Mouse (Mus musculus) forebrain, embryonic 12.5 days (tissue): ENCODE measurements around the gene Rbsn. TPM values are rescaled to one million over a fixed set of nuclear protein-coding genes. Genes with fewer than 3 reads are reported as not detected.
A peak's percentile ranks its signal among the peaks of the same experiment; 100 is the strongest.

Experiments used
- ATAC-seq: fragments of 200-750 bp; cut with Nextera tagmentation; 2 replicates; pipeline ENCODE4 v1.8.0; 2017; ENCODE audit warnings: moderate TSS enrichment; ENCODE audit not compliant: low FRiP score
- H3K27ac ChIP-seq: fragments of 300-500 bp; sonication (generic); 2 replicates; pipeline ENCODE4 v1.5.1; 2016; ENCODE audit warnings: mild to moderate bottlenecking
- H3K27me3 ChIP-seq: fragments of 300-500 bp; sonication (generic); 2 replicates; pipeline ENCODE4 v1.6.1; 2016; ENCODE audit warnings: mild to moderate bottlenecking
- H3K36me3 ChIP-seq: fragments of 300-500 bp; sonication (generic); replicated peaks from 2 replicates; pipeline ENCODE4 v1.6.1; 2016; ENCODE audit warnings: mild to moderate bottlenecking
- H3K4me1 ChIP-seq: fragments of 300-500 bp; sonication (generic); 2 replicates; pipeline ENCODE4 v1.6.1; 2016
- H3K4me2 ChIP-seq: fragments of 300-500 bp; sonication (generic); 2 replicates; pipeline ENCODE4 v1.6.1; 2016; ENCODE audit warnings: mild to moderate bottlenecking, moderate library complexity
- H3K4me3 ChIP-seq: fragments of 300-500 bp; sonication (generic); replicated peaks from 2 replicates; pipeline ENCODE4 v1.5.1; 2016; ENCODE audit warnings: mild to moderate bottlenecking
- H3K9ac ChIP-seq: fragments of 300-500 bp; sonication (generic); 2 replicates; pipeline ENCODE4 v1.6.1; 2016; ENCODE audit warnings: mild to moderate bottlenecking
- H3K9me3 ChIP-seq: fragments of 300-500 bp; sonication (generic); 2 replicates; pipeline ENCODE4 v1.6.1; 2016
- whole genome bisulfite sequencing: fragments of 180-500 bp; shearing (Covaris S2); methylation state at CpG from one replicate; pipeline ENCODE4 v1.1.7; 2016; 5-methylcytosine and 5-hydroxymethylcytosine counted together
- polyA plus RNA-seq: library from polyadenylated mRNA; unstranded; fragments of >200 nt; fragmentation: Nextera tagmentation; extraction: Ambion mirVana; gene quantifications from 2 replicates; pipeline ENCODE4 v1.2.1, GENCODE M21; 2016

Gene Rbsn
- polyA plus RNA-seq, 1 experiment from 2014 or later: 40.5 TPM

DNA sequence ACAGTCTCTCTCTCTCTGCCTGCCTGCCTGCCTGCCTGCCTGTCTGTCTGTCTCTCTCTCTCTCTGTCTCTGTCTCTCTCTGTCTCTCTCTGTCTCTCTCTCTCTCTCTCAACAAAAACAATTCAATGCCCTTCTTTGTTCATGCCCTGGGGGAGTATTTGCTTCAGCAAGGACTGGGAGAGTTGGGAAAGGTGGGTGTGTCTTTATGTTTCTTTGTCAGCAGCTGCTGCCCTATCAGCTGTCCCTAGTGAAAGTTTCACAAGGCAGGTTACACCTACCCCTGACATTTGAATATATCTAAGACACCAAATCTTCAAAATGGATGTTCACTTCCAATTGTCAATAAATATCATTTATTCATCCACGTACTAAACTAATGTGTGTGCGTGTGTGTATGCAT lies 14.9 kb upstream of the Rbsn start:
- Histone ChIP-seq H3K9me3 (no peaks in the 10 kb centered on the region), H3K36me3 (no peaks in the 10 kb centered on the region), H3K27ac (no peak overlapping the region), H3K9ac (no peak overlapping the region), H3K4me1 (no peaks in the 10 kb centered on the region), H3K4me3 (no peak overlapping the region), H3K27me3 (no peaks in the 10 kb centered on the region), H3K4me2 (no peak overlapping the region)
- no peak for ATAC-seq
- WGBS: 85% methylated on average over 2 of the region's 2 CpGs

DNA sequence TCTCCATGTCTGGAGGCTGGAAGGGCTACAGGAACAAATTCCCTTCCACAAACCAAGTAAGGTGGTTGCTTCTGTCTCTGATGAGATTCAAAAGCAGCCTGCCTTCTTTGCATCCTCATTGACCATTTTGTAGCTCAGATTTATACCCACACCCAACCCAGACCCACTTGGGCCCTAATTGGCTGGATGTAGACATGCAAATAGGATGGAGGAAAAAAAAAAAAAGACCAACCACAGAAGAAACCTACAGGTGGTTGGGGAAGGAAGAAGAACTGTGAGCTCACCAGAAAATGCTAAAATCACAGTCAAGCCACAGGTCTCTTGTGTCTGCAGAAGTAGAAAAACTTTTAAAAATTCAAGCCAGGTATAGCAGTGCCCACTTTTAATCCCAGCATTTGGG lies 14.4 kb upstream of the Rbsn start:
- H3K9me3 ChIP-seq: no peaks in the 10 kb centered on the region
- H3K27ac ChIP-seq: no peak overlapping the region
- no peaks in the 10 kb centered on the region for H3K27me3 ChIP-seq
- H3K9ac ChIP-seq: no peak overlapping the region
- no peak overlapping the region for H3K4me3 ChIP-seq
- H3K36me3 ChIP-seq: no peaks in the 10 kb centered on the region
- no peak overlapping the region for H3K4me2 ChIP-seq
- no peak for ATAC-seq
- H3K4me1 ChIP-seq: no peaks in the 10 kb centered on the region

DNA sequence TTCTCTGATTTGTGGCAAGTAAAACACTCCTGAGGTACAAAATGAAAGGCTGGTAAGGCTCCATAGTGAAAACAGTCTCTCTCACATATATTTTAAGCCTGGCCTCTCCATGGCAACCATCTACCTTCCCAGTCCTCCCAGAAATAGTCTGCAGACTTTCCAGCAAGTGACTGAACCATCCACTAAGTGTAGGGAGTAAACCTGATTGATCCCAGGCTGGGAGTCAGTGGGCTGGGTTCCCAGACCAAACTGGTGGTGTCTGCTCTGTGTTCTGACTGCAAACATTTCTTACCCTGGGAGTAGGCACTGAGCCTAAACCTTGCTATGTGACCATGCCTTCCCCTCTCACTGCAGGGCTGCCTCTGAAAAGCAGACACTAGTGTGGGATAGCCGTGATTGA lies 10.3 kb upstream of the Rbsn start:
- 88% methylated on average over 1 of the region's 1 CpGs for WGBS
- no peak for ATAC-seq
- H3K36me3 ChIP-seq: no peaks in the 10 kb centered on the region
- H3K4me1 ChIP-seq: no peaks in the 10 kb centered on the region
- H3K4me2 ChIP-seq: no peak overlapping the region
- H3K9me3 ChIP-seq: no peaks in the 10 kb centered on the region
- no peak overlapping the region for H3K9ac ChIP-seq
- H3K4me3 ChIP-seq: no peak overlapping the region
- no peak overlapping the region for H3K27ac ChIP-seq
- H3K27me3 ChIP-seq: no peaks in the 10 kb centered on the region

DNA sequence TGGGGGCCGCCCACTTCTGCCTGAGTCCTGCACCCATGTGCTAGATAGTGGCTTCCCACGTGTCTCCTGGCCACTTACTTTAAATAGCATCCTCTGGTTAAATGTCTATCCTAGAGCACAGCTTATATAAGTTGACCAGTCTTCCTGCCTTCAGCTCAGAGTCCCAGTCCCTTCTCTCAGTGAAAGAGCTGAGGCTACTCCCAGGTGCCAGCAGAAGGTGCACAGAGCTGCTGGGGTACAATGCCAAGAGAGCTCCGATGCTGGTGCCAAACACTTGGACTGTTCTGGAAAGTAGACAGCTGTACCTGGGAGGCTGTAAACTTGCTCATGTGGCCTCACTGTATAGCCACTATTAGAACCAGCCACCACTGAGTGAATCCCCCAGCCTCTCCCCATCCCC lies 7.3 kb upstream of the Rbsn start:
- H3K27ac ChIP-seq: no peak overlapping the region
- ATAC-seq: no peak
- no peak overlapping the region for H3K9ac ChIP-seq
- no peaks in the 10 kb centered on the region for H3K9me3 ChIP-seq
- 0 out of 2 replicates have a peak, but pooled peaks cover 12% of the 10 kb centered on the region for H3K27me3 ChIP-seq
- no peaks in the 10 kb centered on the region for H3K36me3 ChIP-seq
- H3K4me3 ChIP-seq: no peak overlapping the region
- no peaks in the 10 kb centered on the region for H3K4me1 ChIP-seq
- H3K4me2 ChIP-seq: no peak overlapping the region
- WGBS: 91% methylated on average over 3 of the region's 3 CpGs

DNA sequence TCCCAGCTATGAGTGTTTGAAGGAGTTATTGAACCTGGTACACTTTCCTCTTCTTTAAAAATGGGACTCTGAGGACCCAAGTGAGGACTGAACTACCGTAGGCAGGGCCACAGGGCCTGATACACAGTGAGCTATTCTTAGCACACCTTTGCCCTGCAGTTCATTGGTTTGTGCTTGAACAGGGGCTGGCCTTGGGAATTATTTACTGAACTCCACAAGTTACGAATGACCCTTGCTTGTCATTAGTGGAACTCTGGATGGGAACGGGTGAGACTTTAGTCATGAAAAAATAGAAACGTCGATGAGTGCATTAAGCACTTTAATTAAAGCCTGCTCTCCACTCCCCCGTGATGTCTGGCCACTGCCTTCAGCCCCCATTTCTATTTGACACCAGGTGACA lies 6.9 kb upstream of the Rbsn start:
- Histone ChIP-seq H3K4me2 (no peak overlapping the region), H3K36me3 (no peaks in the 10 kb centered on the region), H3K27ac (no peak overlapping the region), H3K9ac (no peak overlapping the region), H3K9me3 (no peaks in the 10 kb centered on the region), H3K27me3 (peaks cover 16% of the 10 kb centered on the region; the same call in 1 of the 2 replicates), H3K4me3 (no peak overlapping the region), H3K4me1 (no peaks in the 10 kb centered on the region)
- no peak for ATAC-seq
- WGBS: 88% methylated on average over 6 of the region's 6 CpGs

DNA sequence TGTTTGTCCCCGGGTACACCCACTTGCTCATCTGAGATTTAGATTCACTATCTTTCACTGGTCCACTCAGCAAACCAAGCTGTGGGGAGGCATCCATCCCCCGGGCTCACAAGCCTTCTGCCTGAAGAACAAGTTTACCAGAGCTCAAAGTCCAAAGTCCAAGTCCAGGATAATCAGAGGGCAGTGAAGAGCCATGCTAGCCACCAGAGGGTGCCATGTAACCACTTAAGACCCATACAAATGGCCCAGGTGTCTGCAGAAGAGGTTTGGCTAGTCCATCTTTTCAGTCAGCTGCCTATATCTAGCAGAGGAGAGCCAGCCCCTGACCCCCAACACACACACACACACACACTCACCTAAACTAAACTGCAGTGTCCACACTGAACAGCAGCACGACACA lies 4.7 kb upstream of the Rbsn start:
- no peak overlapping the region for H3K4me2 ChIP-seq
- H3K36me3 ChIP-seq: no peaks in the 10 kb centered on the region
- no peaks in the 10 kb centered on the region for H3K4me1 ChIP-seq
- ATAC-seq: no peak
- H3K9ac ChIP-seq: no peak overlapping the region
- no peaks in the 10 kb centered on the region for H3K9me3 ChIP-seq
- H3K27me3 ChIP-seq: peaks cover 20% of the 10 kb centered on the region; the same call in 1 of the 2 replicates
- WGBS: 47% methylated on average over 3 of the region's 3 CpGs
- no peak overlapping the region for H3K27ac ChIP-seq
- H3K4me3 ChIP-seq: no peak overlapping the region

DNA sequence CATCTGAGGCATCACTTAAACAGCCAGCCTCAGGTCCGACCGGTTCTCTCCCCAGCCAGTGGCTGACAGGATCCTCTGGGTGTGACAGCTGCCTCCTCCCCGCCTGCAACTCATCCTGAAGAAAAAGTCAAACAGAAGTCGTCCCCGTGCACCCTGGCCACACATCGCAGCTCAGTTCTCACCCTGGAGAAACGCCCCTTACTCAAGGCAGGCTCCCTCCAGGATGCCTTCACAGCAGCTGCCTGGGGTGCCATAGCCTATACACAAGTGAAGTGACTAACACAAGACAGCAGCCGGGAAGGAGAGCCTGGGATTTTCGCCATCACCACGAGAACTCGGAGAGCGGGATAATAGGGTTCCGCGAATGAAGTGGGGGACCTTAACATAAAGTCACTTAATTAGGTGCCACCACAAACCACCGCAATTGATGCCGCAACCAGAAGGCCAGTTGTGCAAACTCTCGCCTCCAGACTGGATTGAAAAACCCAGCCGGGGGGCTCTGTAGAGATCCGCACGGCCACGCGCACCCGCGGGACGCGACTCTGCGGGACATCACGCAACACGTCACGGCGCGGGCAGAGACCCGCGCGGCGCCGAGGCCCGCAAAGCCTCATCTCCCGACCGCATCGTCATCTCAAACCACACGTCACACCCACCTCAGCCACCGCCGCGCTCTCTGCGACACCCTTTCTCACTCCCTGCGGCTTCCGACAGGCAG lies 511 bp downstream of the Rbsn start:
- Histone ChIP-seq H3K9ac (peak overlapping the region; percentile 88), H3K4me1 (peaks cover 12% of the 10 kb centered on the region), H3K4me3 (peak overlapping the region; percentile 78), H3K9me3 (no peaks in the 10 kb centered on the region), H3K4me2 (peak overlapping the region; percentile 94), H3K27ac (peak overlapping the region; percentile 80), H3K36me3 (0 out of 2 replicates have a peak, but pooled peaks cover 3% of the 10 kb centered on the region), H3K27me3 (peaks cover 20% of the 10 kb centered on the region; the same call in 1 of the 2 replicates)
- peak; percentile 71 for ATAC-seq
- WGBS: under 1% methylated on average over 48 of the region's 48 CpGs

DNA sequence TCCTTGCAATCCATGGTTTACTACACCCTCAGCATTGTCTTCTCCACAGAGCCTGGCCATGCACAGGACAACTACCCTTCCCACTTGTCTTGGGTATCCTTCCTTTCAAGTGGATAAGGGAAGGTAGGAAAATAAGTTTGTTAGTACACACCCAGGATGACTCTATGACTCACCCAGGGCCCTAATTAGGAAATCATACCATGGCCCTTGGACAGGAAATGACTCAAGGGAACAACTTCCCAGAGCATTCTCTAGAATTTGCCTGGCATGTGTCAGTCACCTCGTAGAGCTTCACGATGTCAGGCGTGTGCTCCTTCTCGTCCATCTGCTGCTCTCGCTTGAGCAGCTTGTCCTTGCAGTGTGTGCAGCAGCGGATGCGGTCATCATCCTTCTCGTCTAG lies 15.3 kb downstream of the Rbsn start:
- no peaks in the 10 kb centered on the region for H3K9me3 ChIP-seq
- no peak overlapping the region for H3K4me3 ChIP-seq
- no peaks in the 10 kb centered on the region for H3K27me3 ChIP-seq
- no peak for ATAC-seq
- no peak overlapping the region for H3K27ac ChIP-seq
- no peak overlapping the region for H3K4me2 ChIP-seq
- no peaks in the 10 kb centered on the region for H3K4me1 ChIP-seq
- no peak overlapping the region for H3K9ac ChIP-seq
- WGBS: 90% methylated on average over 8 of the region's 8 CpGs
- H3K36me3 ChIP-seq: peaks cover 75% of the 10 kb centered on the region

DNA sequence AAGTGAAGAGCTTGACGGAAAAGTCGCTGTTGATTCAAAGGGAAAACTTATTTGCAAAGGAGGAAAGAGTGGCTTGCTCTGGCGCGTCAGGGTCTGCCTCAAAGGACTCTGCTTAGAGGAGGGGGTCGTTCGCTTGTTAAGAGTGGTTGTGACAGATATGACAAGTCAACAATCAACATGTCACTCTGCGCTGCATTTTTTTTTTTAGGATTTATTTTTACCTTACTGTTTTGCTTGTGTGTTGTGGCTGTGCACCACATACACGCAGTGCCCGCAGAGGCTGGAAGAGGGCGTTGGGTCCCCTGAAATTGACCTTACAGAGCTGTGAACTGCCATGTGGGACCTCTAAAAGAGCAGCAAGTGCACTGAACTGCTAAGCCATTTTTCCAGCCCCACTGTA lies 30.5 kb downstream of the Rbsn start:
- peak; percentile 77 for ATAC-seq

DNA sequence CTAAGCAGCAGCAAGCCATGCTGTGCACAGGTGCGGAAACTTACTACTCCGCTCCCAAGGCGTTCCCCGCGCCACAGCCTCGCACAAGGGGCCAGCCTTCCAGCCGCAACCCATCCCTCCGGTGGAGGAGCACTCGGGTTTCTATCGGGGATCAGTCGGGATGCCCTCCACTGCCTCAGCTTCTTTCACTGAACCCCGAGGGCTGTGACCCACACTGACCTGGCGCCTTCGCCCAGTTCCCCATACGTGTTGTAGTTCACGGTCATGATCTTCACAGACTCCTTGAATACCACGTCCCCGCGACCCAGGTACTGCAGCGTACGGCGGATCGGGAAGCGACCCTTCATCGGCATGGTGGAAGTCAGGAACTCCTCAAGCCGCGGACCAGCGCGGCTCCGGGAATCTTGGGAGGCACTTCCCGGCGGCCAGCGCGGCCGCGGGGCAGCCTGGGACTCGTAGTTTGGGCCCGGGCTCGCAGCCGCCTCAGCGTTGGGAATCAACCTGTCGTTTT lies 31.0 kb downstream of the Rbsn start, which contains the start of gene Mrps25:
Mrps25 (minus strand) TSS at position 413 of the 511 bp plus-strand sequence.
- Histone ChIP-seq H3K27ac (peak within 1 kb of the TSS; percentile 32; the same call in 1 of the 2 replicates), H3K4me2 (peak within 1 kb of the TSS; percentile 80), H3K9ac (peak within 1 kb of the TSS; percentile 79), H3K9me3 (0 out of 2 replicates have a peak, but pooled peaks cover 4% of the 10 kb centered on the region), H3K4me1 (peaks cover 15% of the 10 kb centered on the region), H3K27me3 (no peaks in the 10 kb centered on the region), H3K36me3 (peaks cover 37% of the 10 kb centered on the region), H3K4me3 (peak within 1 kb of the TSS; percentile 73)
- ATAC-seq: peak; percentile 94
- WGBS: under 1% methylated on average over 42 of the region's 42 CpGs

More for the DNA sequence above, 30.5 kb downstream of the Rbsn start:
- Histone ChIP-seq H3K4me2 (peak overlapping the region; percentile 80), H3K9ac (peak overlapping the region; percentile 79), H3K4me3 (peak overlapping the region; percentile 73), H3K36me3 (peaks cover 37% of the 10 kb centered on the region), H3K4me1 (peaks cover 15% of the 10 kb centered on the region), H3K9me3 (0 out of 2 replicates have a peak, but pooled peaks cover 1% of the 10 kb centered on the region), H3K27me3 (no peaks in the 10 kb centered on the region), H3K27ac (peak overlapping the region; percentile 32; the same call in 1 of the 2 replicates)
- WGBS: 4% methylated on average over 10 of the region's 10 CpGs

DNA sequence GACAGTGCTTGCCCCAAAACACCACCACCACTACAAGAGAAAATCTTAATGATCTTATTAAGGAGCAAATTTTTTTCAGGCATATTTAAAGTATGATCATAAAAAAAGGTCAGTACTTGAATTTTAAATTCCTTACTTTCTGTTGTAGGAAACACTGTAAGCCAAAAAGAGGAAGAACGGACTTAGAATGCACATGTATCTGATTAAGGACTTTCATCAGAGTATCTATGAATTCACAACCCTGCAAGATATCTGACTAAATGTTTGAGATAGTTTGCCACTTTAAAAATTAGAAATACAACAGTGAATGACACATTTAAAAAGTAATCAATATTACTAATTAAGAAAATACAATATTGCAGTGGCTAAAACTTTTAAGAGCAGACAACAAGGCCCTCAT lies 38.3 kb downstream of the Rbsn start:
- Histone ChIP-seq H3K4me1 (no peaks in the 10 kb centered on the region), H3K36me3 (peaks cover 72% of the 10 kb centered on the region), H3K27me3 (no peaks in the 10 kb centered on the region), H3K4me3 (no peak overlapping the region), H3K27ac (no peak overlapping the region), H3K9me3 (0 out of 2 replicates have a peak, but pooled peaks cover 4% of the 10 kb centered on the region), H3K9ac (no peak overlapping the region), H3K4me2 (no peak overlapping the region)
- no peak for ATAC-seq
- 96% methylated on average over 1 of the region's 1 CpGs for WGBS

DNA sequence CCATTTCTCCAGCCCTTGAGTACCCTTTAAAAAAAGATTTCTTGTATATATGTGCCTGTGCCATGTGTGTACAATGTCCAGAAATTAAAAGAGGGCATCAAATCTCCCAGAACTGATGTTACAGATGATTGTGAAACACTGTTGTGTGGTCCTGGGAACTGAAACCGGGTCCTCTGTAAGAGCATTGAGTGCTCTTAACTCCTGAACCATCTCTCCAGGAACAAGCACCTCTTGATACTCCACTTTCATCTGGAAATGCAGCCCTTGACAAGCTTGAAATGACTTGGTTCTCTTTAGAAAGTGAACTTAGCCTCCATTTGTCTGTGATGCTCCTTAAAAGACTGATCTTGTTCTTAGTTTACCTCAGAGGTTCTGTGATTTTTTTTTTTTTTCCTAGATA lies 52.0 kb downstream of the Rbsn start:
- peaks cover 2% of the 10 kb centered on the region; the same call in 1 of the 2 replicates for H3K4me1 ChIP-seq
- H3K27ac ChIP-seq: no peak overlapping the region
- 94% methylated on average over 1 of the region's 1 CpGs for WGBS
- H3K4me2 ChIP-seq: no peak overlapping the region
- peaks cover 93% of the 10 kb centered on the region for H3K36me3 ChIP-seq
- no peak overlapping the region for H3K4me3 ChIP-seq
- H3K9me3 ChIP-seq: no peaks in the 10 kb centered on the region
- no peak for ATAC-seq
- H3K9ac ChIP-seq: no peak overlapping the region
- no peaks in the 10 kb centered on the region for H3K27me3 ChIP-seq

DNA sequence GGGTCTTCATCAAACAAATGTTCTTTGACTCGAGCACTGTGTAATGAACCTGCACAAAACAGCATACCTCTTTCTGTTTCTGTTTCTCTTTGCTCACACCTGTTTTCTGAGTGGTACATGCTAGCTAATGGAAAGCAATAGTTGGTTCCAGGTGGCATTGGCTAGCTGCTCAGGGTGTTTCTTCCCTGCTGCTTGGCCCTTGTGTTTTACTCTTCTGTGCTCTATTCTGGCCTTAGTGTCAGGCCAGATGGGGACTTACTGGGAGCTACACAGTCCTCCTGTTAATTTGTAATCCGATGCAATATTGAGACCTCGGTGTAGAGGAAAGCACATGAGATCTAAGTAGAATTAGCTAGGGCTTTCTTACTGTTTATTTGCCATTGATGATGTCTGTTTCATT lies 55.9 kb downstream of the Rbsn start:
- Histone ChIP-seq H3K27me3 (no peaks in the 10 kb centered on the region), H3K36me3 (peaks cover 97% of the 10 kb centered on the region), H3K4me1 (peaks cover 2% of the 10 kb centered on the region; the same call in 1 of the 2 replicates), H3K4me3 (no peak overlapping the region), H3K9ac (no peak overlapping the region), H3K27ac (no peak overlapping the region), H3K4me2 (no peak overlapping the region), H3K9me3 (no peaks in the 10 kb centered on the region)
- 89% methylated on average over 3 of the region's 3 CpGs for WGBS
- ATAC-seq: no peak
